Mouse (Mus musculus) midbrain, embryonic 12.5 days (tissue): Measurements from ENCODE around the gene Crip1. TPM values are rescaled to one million over a fixed set of nuclear protein-coding genes. Genes with fewer than 3 reads are reported as not detected.
"Not testable (repeated sequence)": the region's sequence is repeated elsewhere in the genome, so short reads cannot be mapped to it uniquely, and the experiment has no call there.

Source experiments
- ATAC-seq: fragments of 200-750 bp; cut with Nextera tagmentation; 2 replicates; pipeline ENCODE4 v1.8.0; 2017; ENCODE audit warnings: low read depth, moderate TSS enrichment, moderate library complexity; ENCODE audit not compliant: low FRiP score
- H3K27ac ChIP-seq: fragments of 300-500 bp; sonication (generic); replicated peaks from 2 replicates; pipeline ENCODE4 v1.5.1; 2016; ENCODE audit warnings: mild to moderate bottlenecking
- H3K27me3 ChIP-seq: fragments of 300-500 bp; sonication (generic); 2 replicates; pipeline ENCODE4 v1.6.1; 2016; ENCODE audit warnings: mild to moderate bottlenecking
- H3K36me3 ChIP-seq: fragments of 300-500 bp; sonication (generic); 2 replicates; pipeline ENCODE4 v1.6.1; 2016
- H3K4me1 ChIP-seq: fragments of 300-500 bp; sonication (generic); 2 replicates; pipeline ENCODE4 v1.6.1; 2016
- H3K4me2 ChIP-seq: fragments of 300-500 bp; sonication (generic); replicated peaks from 2 replicates; pipeline ENCODE4 v1.6.1; 2016; ENCODE audit warnings: mild to moderate bottlenecking, moderate library complexity
- H3K4me3 ChIP-seq: fragments of 300-500 bp; sonication (generic); 2 replicates; pipeline ENCODE4 v1.5.1; 2016; ENCODE audit warnings: mild to moderate bottlenecking
- H3K9ac ChIP-seq: fragments of 300-500 bp; sonication (generic); replicated peaks from 2 replicates; pipeline ENCODE4 v1.6.1; 2016; ENCODE audit warnings: mild to moderate bottlenecking, moderate library complexity
- H3K9me3 ChIP-seq: fragments of 300-500 bp; sonication (generic); 2 replicates; pipeline ENCODE4 v1.6.1; 2016; ENCODE audit warnings: mild to moderate bottlenecking
- WGBS: fragments of 180-500 bp; shearing (Covaris S2); methylation state at CpG from one replicate; pipeline ENCODE4 v1.1.7; 2016; 5-methylcytosine and 5-hydroxymethylcytosine counted together
- polyA plus RNA-seq: library from polyadenylated mRNA; unstranded; fragments of >200 nt; fragmentation: Nextera tagmentation; extraction: Ambion mirVana; gene quantifications from 2 replicates; pipeline ENCODE4 v1.2.1, GENCODE M21; 2016

Crip1 gene
- polyA plus RNA-seq, 1 experiment from 2014 or later: 86.3 TPM

- Histone ChIP-seq H3K27ac (no peak overlapping the region), H3K36me3 (peaks cover 27% of the 10 kb centered on the region), H3K9me3 (0 out of 2 replicates have a peak, but pooled peaks cover 9% of the 10 kb centered on the region), H3K27me3 (peaks cover under 1% of the 10 kb centered on the region), H3K9ac (no peak overlapping the region), H3K4me2 (no peak overlapping the region), H3K4me1 (no peaks in the 10 kb centered on the region; the same call in 1 of the 2 replicates), H3K4me3 (no peak overlapping the region)
- 74% methylated on average over 2 of the region's 2 CpGs for WGBS
- no peak for ATAC-seq
Observed at GRCm38 (mm10) chr12:113193423-113193822, 47.3 kb downstream of the Crip1 start.

GRCm38 (mm10) chr12:113199132-113199531 lies 53.0 kb downstream of the Crip1 start:
- H3K4me3 ChIP-seq, H3K27ac ChIP-seq, H3K36me3 ChIP-seq, H3K27me3 ChIP-seq, ATAC-seq, H3K4me1 ChIP-seq, H3K9me3 ChIP-seq, H3K4me2 ChIP-seq, H3K9ac ChIP-seq: not testable (repeated sequence)
- 88% methylated on average over 3 of the region's 6 CpGs for WGBS

GRCm38 (mm10) chr12:113201301-113201700 lies 55.2 kb downstream of the Crip1 start:
- no peak for ATAC-seq
- no peak overlapping the region for H3K9ac ChIP-seq
- 87% methylated on average over 4 of the region's 4 CpGs for WGBS
- H3K27me3 ChIP-seq: no peaks in the 10 kb centered on the region
- H3K36me3 ChIP-seq: no peaks in the 10 kb centered on the region
- no peak overlapping the region for H3K4me3 ChIP-seq
- no peaks in the 10 kb centered on the region for H3K4me1 ChIP-seq
- no peaks in the 10 kb centered on the region for H3K9me3 ChIP-seq
- no peak overlapping the region for H3K4me2 ChIP-seq
- no peak overlapping the region for H3K27ac ChIP-seq

- no peaks in the 10 kb centered on the region for H3K27me3 ChIP-seq
- H3K36me3 ChIP-seq: no peaks in the 10 kb centered on the region
- H3K4me2 ChIP-seq: no peak overlapping the region
- H3K27ac ChIP-seq: no peak overlapping the region
- H3K9me3 ChIP-seq: no peaks in the 10 kb centered on the region
- H3K4me1 ChIP-seq: no peaks in the 10 kb centered on the region
- no peak overlapping the region for H3K9ac ChIP-seq
- no peak overlapping the region for H3K4me3 ChIP-seq
- ATAC-seq: no peak
Observed at GRCm38 (mm10) chr12:113202008-113202407, 55.9 kb downstream of the Crip1 start.

Other genes with a start within 250 kb of the Crip1 start
- 5.8 and 7.5 TPM in 2 replicates for gene Jag2, start 216.5 kb upstream of the Crip1 start, polyA plus RNA-seq
- 52.9 and 56.6 TPM in 2 replicates for gene Nudt14, start 204.2 kb upstream of the Crip1 start, polyA plus RNA-seq
- 26.8 and 28.6 TPM in 2 replicates for gene Btbd6, start 169.8 kb upstream of the Crip1 start, polyA plus RNA-seq
- 75.9 and 76.2 TPM in 2 replicates for gene Brf1, start 145.6 kb upstream of the Crip1 start, polyA plus RNA-seq
- 27.1 and 29.9 TPM in 2 replicates for gene Pacs2, start 131.8 kb upstream of the Crip1 start, polyA plus RNA-seq
- not detected in 2 replicates for gene Tex22, start 71.8 kb upstream of the Crip1 start, polyA plus RNA-seq
- gene Mta1, start 48.0 kb upstream of the Crip1 start, polyA plus RNA-seq: 19.3 and 20.4 TPM in 2 replicates
- 257 and 284 TPM in 2 replicates for gene Crip2, start 6.1 kb upstream of the Crip1 start, polyA plus RNA-seq
- gene Tedc1, start 10.1 kb downstream of the Crip1 start, polyA plus RNA-seq: 43.5 and 44.3 TPM in 2 replicates
- gene Tmem121, start 39.6 kb downstream of the Crip1 start, polyA plus RNA-seq: 25.1 and 25.3 TPM in 2 replicates